Mouse (Mus musculus): ENCODE measurements around the gene Vmn1r130.
"Not testable (repeated sequence)": the region's sequence is repeated elsewhere in the genome, so short reads cannot be mapped to it uniquely, and the experiment has no call there.

Vmn1r130 gene

GRCm38 (mm10) chr7:21511480-21511879, at the start of gene Vmn1r130:
Vmn1r130 (plus strand) TSS chr7:21511780.
- not testable (repeated sequence) for DNase-seq (ENCODE audit: inconsistent ontology term)

DNA sequence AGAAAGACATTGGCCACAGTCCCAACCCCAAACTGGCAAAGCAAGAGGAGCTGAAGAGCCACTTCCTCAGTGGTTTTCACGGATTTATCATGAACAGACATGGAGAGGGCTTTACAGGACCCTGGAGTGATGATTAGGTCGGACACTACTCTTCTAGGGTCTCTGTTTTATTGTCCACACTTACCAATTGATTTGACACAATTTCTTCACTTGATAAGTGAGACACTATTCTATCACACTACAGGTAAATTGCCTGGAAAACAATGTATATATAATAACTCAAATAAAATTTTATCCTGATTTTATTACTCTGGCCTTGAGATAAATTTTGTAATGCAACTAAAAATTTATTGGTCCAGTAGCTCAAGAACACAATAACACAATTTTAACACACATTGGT, 34.4 kb downstream of the Vmn1r130 start, which contains the start of gene Vmn1r131:
Gene Vmn1r131, minus strand, starts transcription at position 101 of the 400 bp plus-strand sequence.
- not testable (repeated sequence) for DNase-seq (ENCODE audit: inconsistent ontology term)
